Mouse (Mus musculus) forebrain, embryonic 14.5 days (tissue): ENCODE results near the gene Olfr312. TPM values are rescaled to one million over a fixed set of nuclear protein-coding genes. Genes with fewer than 3 reads are reported as not detected.

Experiments
- ATAC-seq: fragments of 200-750 bp; cut with Nextera tagmentation; 2 replicates; pipeline ENCODE4 v1.8.0; 2017; ENCODE audit warnings: mild to moderate bottlenecking, moderate library complexity
- DNase-seq: peaks from one replicate; pipeline ENCODE4 v3.0.0-alpha.2; 2015; ENCODE audit warnings: low spot score
- H3K27ac ChIP-seq: fragments of 300-500 bp; sonication (generic); 2 replicates; pipeline ENCODE4 v1.5.1; 2014; ENCODE audit warnings: low read depth, mild to moderate bottlenecking, control low read depth, low read length, moderate library complexity
- H3K27me3 ChIP-seq: fragments of 300-500 bp; sonication (generic); replicated peaks from 2 replicates; pipeline ENCODE4 v1.6.1; 2014; ENCODE audit warnings: low read length, control low read depth, mixed read lengths; ENCODE audit not compliant: control insufficient read depth, insufficient read depth
- H3K36me3 ChIP-seq: fragments of 300-500 bp; sonication (generic); 2 replicates; pipeline ENCODE4 v1.6.1; 2014; ENCODE audit warnings: low read length, control low read depth; ENCODE audit not compliant: control insufficient read depth, insufficient read depth
- H3K4me1 ChIP-seq: fragments of 300-500 bp; sonication (generic); 2 replicates; pipeline ENCODE4 v1.6.1; 2014; ENCODE audit warnings: antibody characterized with exemption, low read length, control low read depth; ENCODE audit not compliant: control insufficient read depth, insufficient read depth
- H3K4me2 ChIP-seq: fragments of 300-500 bp; sonication (generic); 2 replicates; pipeline ENCODE4 v1.6.1; 2014; ENCODE audit warnings: mild to moderate bottlenecking, control low read depth, low read length
- H3K4me3 ChIP-seq: fragments of 300-500 bp; sonication (generic); 2 replicates; pipeline ENCODE4 v1.5.1; 2014; ENCODE audit warnings: low read depth, low read length, control low read depth
- H3K9ac ChIP-seq: fragments of 300-500 bp; sonication (generic); 2 replicates; pipeline ENCODE4 v1.6.1; 2014; ENCODE audit warnings: mild to moderate bottlenecking, low read length, control low read depth, moderate library complexity
- H3K9me3 ChIP-seq: fragments of 300-500 bp; sonication (generic); replicated peaks from 2 replicates; pipeline ENCODE4 v1.6.1; 2016; ENCODE audit warnings: low read length, control low read depth, mixed read lengths; ENCODE audit not compliant: control insufficient read depth
- WGBS: fragments of 180-500 bp; shearing (Covaris S2); extraction: QIAGEN DNeasy Blood & Tissue Kit; methylation state at CpG from one replicate; pipeline ENCODE4 v1.1.7; 2014; 5-methylcytosine and 5-hydroxymethylcytosine counted together
- polyA plus RNA-seq: library from polyadenylated mRNA; unstranded; fragments of >200 nt; fragmentation: Nextera tagmentation; extraction: Ambion mirVana; gene quantifications from 2 replicates; pipeline ENCODE4 v1.2.1, GENCODE M21; 2014

Gene Olfr312
- polyA plus RNA-seq, 1 experiment from 2014 or later: not detected

DNA sequence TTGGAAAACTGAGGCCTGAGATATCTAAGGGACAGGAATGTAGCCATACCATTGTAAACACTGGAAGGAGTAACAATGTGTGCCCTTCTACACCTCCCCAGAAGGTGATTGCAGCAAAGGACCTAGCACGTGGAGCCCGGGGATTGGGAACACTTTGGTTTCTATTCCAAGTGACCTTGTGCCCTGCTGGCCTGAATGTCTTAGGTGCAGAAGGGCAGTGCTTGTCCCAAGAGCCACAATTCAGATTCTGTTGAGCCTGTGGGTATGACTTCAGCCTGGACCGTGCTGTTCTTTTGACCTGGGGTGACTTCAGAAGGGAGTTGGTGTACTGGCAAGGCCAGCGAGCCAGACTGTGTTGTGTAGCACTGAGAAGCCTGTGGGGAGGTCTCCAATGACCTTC, 41.9 kb downstream of the Olfr312 start:
- H3K4me2 ChIP-seq: no peak overlapping the region
- H3K36me3 ChIP-seq: peaks cover 31% of the 10 kb centered on the region
- H3K27me3 ChIP-seq: no peaks in the 10 kb centered on the region
- DNase-seq (no peak), ATAC-seq (no peak)
- no peak overlapping the region for H3K4me3 ChIP-seq
- no peak overlapping the region for H3K27ac ChIP-seq
- no peak overlapping the region for H3K9ac ChIP-seq
- 91% methylated on average over 4 of the region's 4 CpGs for WGBS
- H3K9me3 ChIP-seq: no peaks in the 10 kb centered on the region
- H3K4me1 ChIP-seq: peaks cover 6% of the 10 kb centered on the region; the same call in 1 of the 2 replicates

DNA sequence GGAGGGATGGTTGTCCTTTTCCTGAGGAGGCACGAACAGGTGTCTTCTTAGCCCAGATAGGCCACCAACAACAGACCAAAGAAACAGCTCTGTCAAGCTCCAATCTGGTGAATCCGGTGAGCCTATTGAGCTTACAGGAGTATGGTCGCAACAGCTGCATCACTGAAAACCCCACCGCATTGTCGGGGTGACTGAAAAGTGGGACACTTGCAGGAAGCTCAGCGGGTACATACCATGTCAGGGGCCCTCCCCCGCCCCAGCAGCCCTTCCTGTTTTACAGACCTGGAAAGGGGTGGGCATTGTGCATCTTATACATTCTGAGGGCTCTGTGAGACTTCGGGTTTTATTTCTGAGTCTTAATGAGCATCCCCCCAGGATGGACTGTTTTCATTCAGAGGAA, 54.7 kb downstream of the Olfr312 start:
- peaks cover 39% of the 10 kb centered on the region for H3K36me3 ChIP-seq
- no peak for ATAC-seq
- 87% methylated on average over 8 of the region's 8 CpGs for WGBS

More for the DNA sequence above, 54.7 kb downstream of the Olfr312 start:
- Histone ChIP-seq H3K9me3 (no peaks in the 10 kb centered on the region), H3K4me3 (no peak overlapping the region), H3K27ac (no peak overlapping the region), H3K4me2 (no peak overlapping the region), H3K27me3 (no peaks in the 10 kb centered on the region), H3K9ac (no peak overlapping the region), H3K4me1 (no peaks in the 10 kb centered on the region)
- no peak for DNase-seq

Other genes with a start within 250 kb of the Olfr312 start
- not detected in 2 replicates for gene Olfr324, start 234.1 kb upstream of the Olfr312 start, polyA plus RNA-seq
- not detected in 2 replicates for gene 2210407C18Rik, start 213.2 kb upstream of the Olfr312 start, polyA plus RNA-seq
- gene Olfr323, start 198.7 kb upstream of the Olfr312 start, polyA plus RNA-seq: not detected in 2 replicates
- not detected in 2 replicates for gene Trim58, start 188.8 kb upstream of the Olfr312 start, polyA plus RNA-seq
- not detected in 2 replicates for gene Olfr322, start 170.5 kb upstream of the Olfr312 start, polyA plus RNA-seq
- not detected in 2 replicates for gene Olfr320, start 148.1 kb upstream of the Olfr312 start, polyA plus RNA-seq
- 0.10 TPM in 1 of 2 replicates, not detected in the other for gene Olfr319, start 130.1 kb upstream of the Olfr312 start, polyA plus RNA-seq
- not detected in 2 replicates for gene Olfr318, start 105.2 kb upstream of the Olfr312 start, polyA plus RNA-seq
- 0.10 TPM in 1 of 2 replicates, not detected in the other for gene Olfr317, start 90.0 kb upstream of the Olfr312 start, polyA plus RNA-seq
- gene Olfr316, start 76.5 kb upstream of the Olfr312 start, polyA plus RNA-seq: not detected in 2 replicates
- gene Olfr315, start 56.0 kb upstream of the Olfr312 start, polyA plus RNA-seq: not detected in 2 replicates
- not detected in 2 replicates for gene Olfr314, start 46.3 kb upstream of the Olfr312 start, polyA plus RNA-seq
- 8.2 and 8.4 TPM in 2 replicates for gene Fam183b, start 27.3 kb upstream of the Olfr312 start, polyA plus RNA-seq
- not detected in 2 replicates for gene Olfr313, start 14.2 kb upstream of the Olfr312 start, polyA plus RNA-seq
- not detected in 2 replicates for gene Olfr311, start 10.0 kb downstream of the Olfr312 start, polyA plus RNA-seq
- 19.5 and 25.0 TPM in 2 replicates for gene Gm12258, start 17.9 kb downstream of the Olfr312 start, polyA plus RNA-seq
- 11.9 and 13.4 TPM in 2 replicates for gene 2810021J22Rik, start 38.0 kb downstream of the Olfr312 start, polyA plus RNA-seq
- 5.5 and 6.7 TPM in 2 replicates for gene Zfp39, start 75.0 kb downstream of the Olfr312 start, polyA plus RNA-seq
- gene Btnl10, start 88.7 kb downstream of the Olfr312 start, polyA plus RNA-seq: not detected in 2 replicates
- 457 and 463 TPM in 2 replicates for gene Rnf187, start 109.7 kb downstream of the Olfr312 start, polyA plus RNA-seq
- 279 and 359 TPM in 2 replicates for gene Hist3h2ba, start 119.7 kb downstream of the Olfr312 start, polyA plus RNA-seq
- gene Hist3h2a, start 125.4 kb downstream of the Olfr312 start, polyA plus RNA-seq: 149 and 151 TPM in 2 replicates
- 1.3 and 1.9 TPM in 2 replicates for gene Trim17, start 125.4 kb downstream of the Olfr312 start, polyA plus RNA-seq
- gene Trim11, start 148.9 kb downstream of the Olfr312 start, polyA plus RNA-seq: 20.7 and 24.0 TPM in 2 replicates